In genomic region chr5:115011519-115012261, GRCm38 (mm10) we compare ENCODE assay signal across 8 mouse cellular contexts. TPM values are rescaled to one million over a fixed set of nuclear protein-coding genes. Genes with fewer than 3 reads are reported as not detected.
DNase-seq lines count a peak whose midpoint lies in the region; ATAC-seq and TF ChIP-seq lines count a peak whose summit lies in the region.

No protein-coding gene starts in this region.

- H3K36me3 ChIP-seq in hindbrain, postnatal 0 days (ENCODE audit: insufficient read depth, low read length), result no peaks in the 10 kb centered on the region

- no peaks in the 10 kb centered on the region for H3K9me3 ChIP-seq in hindbrain, postnatal 0 days (ENCODE audit: low read length)

- H3K27me3 ChIP-seq in hindbrain, postnatal 0 days (ENCODE audit: insufficient read depth, low read length), result no peaks in the 10 kb centered on the region

- DNase-seq in adipocyte (ENCODE audit: low spot score), result peak; percentile 54
- DNase-seq in gastrocnemius, adult 2 months, result peak; percentile 85
- DNase-seq in hindbrain, postnatal 0 days (ENCODE audit: low spot score), result peak; percentile 43
- peak; percentile 30 to 48 for DNase-seq in left cerebral cortex, postnatal 25 days (ENCODE audit: low spot score in 2 of 2)
- peak; percentile 49 for DNase-seq in right cerebral cortex, postnatal 14 days
- no peak for DNase-seq in c-Kit-positive CD71-positive TER-119-positive erythroid progenitor cells, embryonic 14.5 days (ENCODE audit: low spot score)

- intact Hi-C loops in gastrocnemius, adult 2 months (cut with DNase I), result loop anchor here (5.0 kb wide), 1 partner anchor 36 kb away; no protein-coding TSS in a partner anchor
- intact Hi-C loops in left cerebral cortex, postnatal 25 days (cut with DNase I), result loop anchor here (5.0 to 10.0 kb wide), 2 partner anchors 66 to 253 kb away; no protein-coding TSS in a partner anchor

- H3K4me3 ChIP-seq in gastrocnemius, adult 2 months, result peak overlapping the region; percentile 98
- peak overlapping the region; percentile 92 for H3K4me3 ChIP-seq in hindbrain, postnatal 0 days (ENCODE audit: low read length)

- H3K9ac ChIP-seq in hindbrain, postnatal 0 days (replicated peaks; ENCODE audit: low read length), result peak overlapping the region; percentile 97

- peak; percentile 21; the same call in 1 of the 2 replicates for ATAC-seq in common myeloid progenitor, adult 5-6 weeks (replicated peaks; ENCODE audit: low read depth, poor library complexity, severe bottlenecking)
- ATAC-seq in hindbrain, postnatal 0 days, result peak; percentile 41
- peak; percentile 38 for ATAC-seq in megakaryocyte progenitor cell, adult 5-6 weeks (replicated peaks; ENCODE audit: poor library complexity)

- 1% methylated on average over 62 of the region's 63 CpGs for WGBS in hindbrain, postnatal 0 days

- H3K4me1 ChIP-seq in hindbrain, postnatal 0 days (ENCODE audit: insufficient read depth, low read length), result peaks cover 12% of the 10 kb centered on the region

- peak overlapping the region; percentile 96 for H3K27ac ChIP-seq in gastrocnemius, adult 2 months
- peak overlapping the region; percentile 91 for H3K27ac ChIP-seq in hindbrain, postnatal 0 days

- peak overlapping the region; percentile 96 for H3K4me2 ChIP-seq in hindbrain, postnatal 0 days (ENCODE audit: low read depth, low read length)

- peak; percentile 9; the same call in 1 of the 2 replicates for TF ChIP-seq CTCF in gastrocnemius, adult 2 months (IDR thresholded peaks at IDR 0.05)
- TF ChIP-seq CTCF in hindbrain, postnatal 0 days (IDR thresholded peaks at IDR 0.05; ENCODE audit: low read depth), result peak; percentile 41

RNA-seq across cellular contexts. Expression of gene Sppl3, which starts 0.8 kb away (rescaled TPM):
- total RNA-seq in common myeloid progenitor, adult 5-6 weeks (2017), result 30.9 and 34.4 TPM in 2 replicates
- 10 to 100 TPM; 20.1 to 20.8 TPM for total RNA-seq in gastrocnemius, adult 2 months (2021)
- 136 and 147 TPM in 2 replicates for total RNA-seq in hindbrain, postnatal 0 days (2014; rRNA removed)
- polyA plus RNA-seq in hindbrain, postnatal 0 days (2015; fragmentation: Nextera tagmentation; extraction: Ambion mirVana), result 30.1 and 31.1 TPM in 2 replicates
- total RNA-seq in left cerebral cortex, postnatal 25 days (2021), result 10 to 100 TPM; 91.9 to 92.5 TPM
- total RNA-seq in megakaryocyte progenitor cell, adult 5-6 weeks (2015), result 32.0 and 40.2 TPM in 2 replicates
- total RNA-seq in megakaryocyte progenitor cell, adult 5-6 weeks (2017), result 23.4 and 28.6 TPM in 2 replicates

RNA-seq across cellular contexts. Expression of gene Hnf1a, which starts 40.8 kb away (rescaled TPM):
- not detected in 2 replicates for total RNA-seq in common myeloid progenitor, adult 5-6 weeks (2017)
- total RNA-seq in gastrocnemius, adult 2 months (2021), result not detected
- not detected in 2 replicates for total RNA-seq in hindbrain, postnatal 0 days (2014; rRNA removed)
- 0.05 TPM in 2 replicates for polyA plus RNA-seq in hindbrain, postnatal 0 days (2015; fragmentation: Nextera tagmentation; extraction: Ambion mirVana)
- total RNA-seq in left cerebral cortex, postnatal 25 days (2021), result not detected
- not detected in 2 replicates for total RNA-seq in megakaryocyte progenitor cell, adult 5-6 weeks (2015)
- not detected in 2 replicates for total RNA-seq in megakaryocyte progenitor cell, adult 5-6 weeks (2017)
